ENCODE assay signal across 8 mouse cellular contexts in genomic region chr7:136872059-136872458, GRCm38 (mm10). TPM values are rescaled to one million over a fixed set of nuclear protein-coding genes. Genes with fewer than 3 reads are reported as not detected.
DNase-seq lines count a peak whose midpoint lies in the region; ATAC-seq and TF ChIP-seq lines count a peak whose summit lies in the region.

No protein-coding gene starts in this region.

- no peak overlapping the region for H3K27ac ChIP-seq in ES-E14 (ENCODE audit: insufficient read depth, low read depth, low read length, poor library complexity, severe bottlenecking)
- no peak overlapping the region for H3K27ac ChIP-seq in forebrain, embryonic 16.5 days (ENCODE audit: low read length)
- H3K27ac ChIP-seq in liver, embryonic 11.5 days (ENCODE audit: low read depth, low read length), result no peak overlapping the region

- peak; percentile 42 for DNase-seq in ES-E14 (ENCODE audit: low read depth, low spot score)
- DNase-seq in layer of hippocampus, postnatal 14 days (ENCODE audit: low spot score in 2 of 2), result peak; percentile 19 to 32
- no peak for DNase-seq in urinary bladder, postnatal 4 days (ENCODE audit: low spot score in 2 of 2)
- no peak for DNase-seq in liver, embryonic 11.5 days (ENCODE audit: low spot score)
- no peak for DNase-seq in lung, postnatal 4 days

- H3K9ac ChIP-seq in ES-E14 (ENCODE audit: insufficient read depth, low read depth, low read length, poor library complexity, severe bottlenecking), result no peak overlapping the region
- no peak overlapping the region for H3K9ac ChIP-seq in forebrain, embryonic 16.5 days (replicated peaks; ENCODE audit: low read depth, low read length)
- no peak overlapping the region for H3K9ac ChIP-seq in liver, embryonic 11.5 days (ENCODE audit: low read depth, low read length)

- in situ Hi-C loops in ES-E14 (cut with MboI; ENCODE audit: low sequenced_read_pairs in 2 of 2, unreplicated experiment in 2 of 2), result no loop called here

- H3K27me3 ChIP-seq in forebrain, embryonic 16.5 days (replicated peaks; ENCODE audit: control insufficient read depth, insufficient read depth, low read length), result peaks cover 6% of the 10 kb centered on the region; the same call in 1 of the 2 replicates
- H3K27me3 ChIP-seq in liver, embryonic 11.5 days (replicated peaks; ENCODE audit: control insufficient read depth, insufficient read depth, low read length), result no peaks in the 10 kb centered on the region; the same call in 1 of the 2 replicates

- H3K4me1 ChIP-seq in ES-E14 (ENCODE audit: control insufficient read depth in 2 of 2, insufficient read depth in 2 of 2, low read length in 2 of 2, poor library complexity in 1 of 2), result peaks cover 0 to 6% of the 10 kb centered on the region in 2 experiments; a peak in 2 of 4 replicates
- peaks cover 8% of the 10 kb centered on the region; the same call in 1 of the 2 replicates for H3K4me1 ChIP-seq in forebrain, embryonic 16.5 days (replicated peaks; ENCODE audit: control insufficient read depth, insufficient read depth, low read length)
- H3K4me1 ChIP-seq in liver, embryonic 11.5 days (replicated peaks; ENCODE audit: control insufficient read depth, insufficient read depth, low read length), result no peaks in the 10 kb centered on the region

- H3K9me3 ChIP-seq in ES-E14 (ENCODE audit: control insufficient read depth, insufficient read depth, low read depth, low read length), result no peaks in the 10 kb centered on the region
- H3K9me3 ChIP-seq in forebrain, embryonic 16.5 days (ENCODE audit: control insufficient read depth, low read length), result no peaks in the 10 kb centered on the region
- H3K9me3 ChIP-seq in liver, embryonic 11.5 days (ENCODE audit: control insufficient read depth, low read length), result no peaks in the 10 kb centered on the region

- no peak overlapping the region for H3K4me3 ChIP-seq in ES-E14 (ENCODE audit: insufficient read depth in 1 of 2, low read depth in 1 of 2, low read length in 2 of 2, poor library complexity in 1 of 2, severe bottlenecking in 1 of 2)
- no peak overlapping the region for H3K4me3 ChIP-seq in forebrain, embryonic 16.5 days (replicated peaks; ENCODE audit: low read length)
- H3K4me3 ChIP-seq in liver, embryonic 11.5 days (ENCODE audit: low read depth, low read length), result no peak overlapping the region

- WGBS in forebrain, embryonic 16.5 days, result 3% methylated on average over 8 of the region's 8 CpGs
- 42% methylated on average over 8 of the region's 8 CpGs for WGBS in liver, embryonic 11.5 days

- ATAC-seq in forebrain, embryonic 16.5 days, result peak; percentile 50; the same call in 1 of the 2 replicates
- ATAC-seq in neutrophil, adult 5-6 weeks (ENCODE audit: extremely low read depth, insufficient number of reproducible peaks, low FRiP score, poor library complexity, severe bottlenecking), result peak; percentile 92
- ATAC-seq in CD4-positive, CD25-positive, alpha-beta regulatory T cell, adult 4 months, result no peak
- ATAC-seq in liver, embryonic 11.5 days (replicated peaks; ENCODE audit: low FRiP score), result no peak

- no peaks in the 10 kb centered on the region for H3K36me3 ChIP-seq in ES-E14 (ENCODE audit: control insufficient read depth, insufficient read depth, low read length, poor library complexity, severe bottlenecking)
- H3K36me3 ChIP-seq in forebrain, embryonic 16.5 days (ENCODE audit: control insufficient read depth, insufficient read depth), result no peaks in the 10 kb centered on the region
- H3K36me3 ChIP-seq in liver, embryonic 11.5 days (ENCODE audit: control insufficient read depth, insufficient read depth, low read length), result no peaks in the 10 kb centered on the region

- no peak overlapping the region for H3K4me2 ChIP-seq in forebrain, embryonic 16.5 days (ENCODE audit: low read length)
- no peak overlapping the region; the same call in 1 of the 2 replicates for H3K4me2 ChIP-seq in liver, embryonic 11.5 days

TF ChIP-seq in ES-E14, 5 proteins besides CTCF, POLR2A, EP300 and RAD21:
- no peak for TF ChIP-seq MAFK (IDR thresholded peaks at IDR 0.05; ENCODE audit: insufficient read depth, low read depth, low read length)
- TF ChIP-seq ZC3H11A (IDR thresholded peaks at IDR 0.05; ENCODE audit: borderline replicate concordance, low read depth, low read length), result no peak
- no peak for TF ChIP-seq CHD2 (IDR thresholded peaks at IDR 0.05; ENCODE audit: low read depth, low read length)
- no peak for TF ChIP-seq ZNF384 (IDR thresholded peaks at IDR 0.05; ENCODE audit: low read depth, low read length)
- TF ChIP-seq HCFC1 (IDR thresholded peaks at IDR 0.05; ENCODE audit: borderline replicate concordance, insufficient read depth, low read length), result no peak

RNA-seq across cellular contexts. Expression of gene Mgmt, which starts 22.4 kb away (rescaled TPM):
- 6.4 and 7.4 TPM in 2 replicates for total RNA-seq in ES-E14 (2012; rRNA removed)
- 1.0 and 1.2 TPM in 2 replicates for polyA plus RNA-seq in forebrain, embryonic 16.5 days (2015; fragmentation: Nextera tagmentation; extraction: Ambion mirVana)
- under 1 TPM; 0.60 to 0.90 TPM for total RNA-seq in layer of hippocampus, postnatal 14 days (2021)
- total RNA-seq in neutrophil, adult 5-6 weeks (2017), result 0.23 and 0.61 TPM in 2 replicates
- polyA plus RNA-seq in CD4-positive, CD25-positive, alpha-beta regulatory T cell, adult 4 months (2017; shearing (Covaris generic)), result 1 to 10 TPM; 7.3 to 9.6 TPM
- 5.9 and 6.5 TPM in 2 replicates for polyA plus RNA-seq in liver, embryonic 11.5 days (2014; fragmentation: Nextera tagmentation; extraction: Ambion mirVana)

Comparison
In these comparisons a context has a peak if more than half of its experiments do, and no peak if none do; other contexts are left out.
1. DNase-seq: peak in ES-E14 (single experiment) and layer of hippocampus, postnatal 14 days (2 of 2); none in urinary bladder, postnatal 4 days (0 of 2), liver, embryonic 11.5 days (single experiment) and lung, postnatal 4 days (0 of 2).
2. ATAC-seq: peak in forebrain, embryonic 16.5 days (single experiment) and neutrophil, adult 5-6 weeks (single experiment); none in CD4-positive, CD25-positive, alpha-beta regulatory T cell, adult 4 months (single experiment) and liver, embryonic 11.5 days (single experiment).